Mouse (Mus musculus) MEL (cell line): ENCODE results near the gene Col4a4. TPM values are rescaled to one million over a fixed set of nuclear protein-coding genes. Genes with fewer than 3 reads are reported as not detected.

ENCODE experiments used
- DNase-seq: peaks from one replicate; pipeline ENCODE4 v3.0.0; 2011; ENCODE audit warnings: low read depth, low spot score
- H3K27ac ChIP-seq: 2 replicates; pipeline ENCODE4 v1.5.1; 2012; ENCODE audit warnings: low read depth, mild to moderate bottlenecking, control low read depth, low read length, moderate library complexity; ENCODE audit not compliant: control insufficient read depth
- H3K27me3 ChIP-seq, 2 experiments: fragments of 150-350 bp in 1 of 2; sonication (generic) in 1 of 2; 2 replicates each; pipeline ENCODE4 v1.6.1; 2012; ENCODE audit warnings: low read length in 2 of 2, mild to moderate bottlenecking in 2 of 2, improper control_type of control experiment in 1 of 2, moderate library complexity in 1 of 2; ENCODE audit not compliant: insufficient read depth in 2 of 2, control insufficient read depth in 1 of 2
- H3K36me3 ChIP-seq, 2 experiments: 2 replicates each; pipeline ENCODE4 v1.6.1; 2012 to 2014; ENCODE audit warnings: low read length in 2 of 2, improper control_type of control experiment in 1 of 2, inconsistent platforms in 1 of 2, mild to moderate bottlenecking in 1 of 2; ENCODE audit not compliant: insufficient read depth in 2 of 2, control insufficient read depth in 1 of 2
- H3K4me1 ChIP-seq, 2 experiments: fragments of 150-350 bp in 1 of 2; sonication (generic) in 1 of 2; 2 replicates each; pipeline ENCODE4 v1.6.1; 2012; ENCODE audit warnings: low read length in 2 of 2, improper control_type of control experiment in 1 of 2, mild to moderate bottlenecking in 1 of 2; ENCODE audit not compliant: insufficient read depth in 2 of 2, control insufficient read depth in 1 of 2
- H3K4me3 ChIP-seq, 2 experiments: fragments of 150-350 bp in 1 of 2; sonication (generic) in 1 of 2; 2 replicates each; pipeline ENCODE4 v1.5.1; 2012; ENCODE audit warnings: low read depth in 2 of 2, low read length in 2 of 2, mild to moderate bottlenecking in 2 of 2, moderate library complexity in 2 of 2, control low read depth in 1 of 2, improper control_type of control experiment in 1 of 2; ENCODE audit not compliant: control insufficient read depth in 1 of 2, insufficient read depth in 1 of 2
- H3K79me2 ChIP-seq: 2 replicates; pipeline ENCODE4 v1.6.1; 2012; ENCODE audit warnings: mild to moderate bottlenecking, low read length, moderate library complexity; ENCODE audit not compliant: control insufficient read depth, poor library complexity, insufficient read depth
- H3K9ac ChIP-seq: 2 replicates; pipeline ENCODE4 v1.6.1; 2012; ENCODE audit warnings: low read depth, mild to moderate bottlenecking, control low read depth, low read length, moderate library complexity; ENCODE audit not compliant: control insufficient read depth, poor library complexity, severe bottlenecking
- H3K9me3 ChIP-seq: fragments of 150-350 bp; sonication (generic); replicated peaks from 2 replicates; pipeline ENCODE4 v1.6.1; 2012; ENCODE audit warnings: mild to moderate bottlenecking, low read length, improper control_type of control experiment, moderate library complexity; ENCODE audit not compliant: insufficient read depth
- BHLHE40 ChIP-seq: IDR thresholded peaks from 2 replicates; pipeline ENCODE4 v1.6.1; 2012; ENCODE audit warnings: low read depth, mild to moderate bottlenecking, inconsistent platforms, low read length, improper control_type of control experiment, borderline replicate concordance
- CHD1 ChIP-seq: IDR thresholded peaks from 2 replicates; pipeline ENCODE4 v1.6.1; 2012; ENCODE audit warnings: low read depth, mild to moderate bottlenecking, inconsistent platforms, low read length, improper control_type of control experiment
- CHD2 ChIP-seq: IDR thresholded peaks from 2 replicates; pipeline ENCODE4 v1.6.1; 2011; ENCODE audit warnings: low read length, improper control_type of control experiment
- CTCF ChIP-seq, 3 experiments: IDR thresholded peaks in 2 of 3; conservative IDR thresholded peaks in 1 of 3; 2 replicates each; pipeline ENCODE4 v1.5.1; 2011 to 2012; ENCODE audit warnings: low read length in 3 of 3, low read depth in 2 of 3, mild to moderate bottlenecking in 2 of 3, improper control_type of control experiment in 1 of 3, inconsistent platforms in 1 of 3, mixed read lengths in 1 of 3, moderate library complexity in 1 of 3; ENCODE audit not compliant: control insufficient read depth in 1 of 3, insufficient read depth in 1 of 3, poor library complexity in 1 of 3, severe bottlenecking in 1 of 3
- ELF1 ChIP-seq: IDR thresholded peaks from 2 replicates; pipeline ENCODE4 v1.6.1; 2014; ENCODE audit warnings: low read depth, mild to moderate bottlenecking, inconsistent platforms, low read length, improper control_type of control experiment, moderate library complexity
- EP300 ChIP-seq, 2 experiments: IDR thresholded peaks; 2 replicates each; pipeline ENCODE4 v1.6.1; 2011; ENCODE audit warnings: improper control_type of control experiment in 2 of 2, low read length in 2 of 2, low read depth in 1 of 2, mild to moderate bottlenecking in 1 of 2
- ETS1 ChIP-seq: IDR thresholded peaks from 2 replicates; pipeline ENCODE4 v1.6.1; 2012; ENCODE audit warnings: low read depth, mild to moderate bottlenecking, inconsistent platforms, low read length, improper control_type of control experiment, moderate library complexity
- HCFC1 ChIP-seq: IDR thresholded peaks from 2 replicates; pipeline ENCODE4 v1.6.1; 2012; ENCODE audit warnings: low read depth, mild to moderate bottlenecking, inconsistent platforms, low read length, improper control_type of control experiment, moderate library complexity
- JUND ChIP-seq: IDR thresholded peaks from 2 replicates; pipeline ENCODE4 v1.6.1; 2011; ENCODE audit warnings: low read depth, mild to moderate bottlenecking, improper control_type of control experiment, low read length
- KAT2A ChIP-seq: conservative IDR thresholded peaks from 2 replicates; pipeline ENCODE4 v1.6.1; 2012; ENCODE audit warnings: low read depth, low read length, improper control_type of control experiment, inconsistent platforms
- MAFK ChIP-seq: IDR thresholded peaks from 2 replicates; pipeline ENCODE4 v1.6.1; 2011; ENCODE audit warnings: low read depth, mild to moderate bottlenecking, low read length, improper control_type of control experiment, borderline replicate concordance
- MAZ ChIP-seq: IDR thresholded peaks from 2 replicates; pipeline ENCODE4 v1.6.1; 2012; ENCODE audit warnings: low read depth, mild to moderate bottlenecking, inconsistent platforms, low read length, improper control_type of control experiment
- MEF2A ChIP-seq: IDR thresholded peaks from 2 replicates; pipeline ENCODE4 v1.6.1; 2014; ENCODE audit warnings: low read depth, mild to moderate bottlenecking, inconsistent platforms, low read length, improper control_type of control experiment; ENCODE audit not compliant: poor library complexity, insufficient replicate concordance, severe bottlenecking; ENCODE audit errors: extremely low read depth
- MYB ChIP-seq: IDR thresholded peaks from 2 replicates; pipeline ENCODE4 v1.6.1; 2011; ENCODE audit warnings: mild to moderate bottlenecking, low read depth, low read length, improper control_type of control experiment
- MYC ChIP-seq: IDR thresholded peaks from 2 replicates; pipeline ENCODE4 v1.6.1; 2011; ENCODE audit warnings: low read depth, mild to moderate bottlenecking, low read length, improper control_type of control experiment, moderate library complexity
- NELFE ChIP-seq: IDR thresholded peaks from 2 replicates; pipeline ENCODE4 v1.6.1; 2011; ENCODE audit warnings: low read depth, low read length, improper control_type of control experiment
- NRF1 ChIP-seq: IDR thresholded peaks from 2 replicates; pipeline ENCODE4 v1.6.1; 2014; ENCODE audit warnings: low read depth, mild to moderate bottlenecking, inconsistent platforms, low read length, improper control_type of control experiment, moderate library complexity; ENCODE audit not compliant: poor library complexity, insufficient read depth, severe bottlenecking
- POLR2A ChIP-seq, 2 experiments: IDR thresholded peaks; 2 replicates each; pipeline ENCODE4 v1.6.1; 2011 to 2012; ENCODE audit warnings: low read length in 2 of 2, mild to moderate bottlenecking in 2 of 2, control low read depth in 1 of 2, improper control_type of control experiment in 1 of 2, low read depth in 1 of 2, moderate library complexity in 1 of 2; ENCODE audit not compliant: control insufficient read depth in 1 of 2, insufficient read depth in 1 of 2, poor library complexity in 1 of 2
- RAD21 ChIP-seq: IDR thresholded peaks from 2 replicates; pipeline ENCODE4 v1.6.1; 2011; ENCODE audit warnings: mild to moderate bottlenecking, low read depth, low read length, improper control_type of control experiment
- RCOR1 ChIP-seq: IDR thresholded peaks from 2 replicates; pipeline ENCODE4 v1.6.1; 2012; ENCODE audit warnings: low read depth, mild to moderate bottlenecking, inconsistent platforms, low read length, improper control_type of control experiment
- TCF12 ChIP-seq: IDR thresholded peaks from 2 replicates; pipeline ENCODE4 v1.6.1; 2014; ENCODE audit warnings: low read depth, mild to moderate bottlenecking, inconsistent platforms, low read length, improper control_type of control experiment, moderate library complexity
- UBTF ChIP-seq: IDR thresholded peaks from 2 replicates; pipeline ENCODE4 v1.6.1; 2012; ENCODE audit warnings: low read depth, mild to moderate bottlenecking, inconsistent platforms, low read length, improper control_type of control experiment, moderate library complexity, borderline replicate concordance; ENCODE audit not compliant: insufficient read depth
- USF2 ChIP-seq, 2 experiments: IDR thresholded peaks; 2 replicates each; pipeline ENCODE4 v1.6.1; 2011 to 2012; ENCODE audit warnings: improper control_type of control experiment in 2 of 2, low read length in 2 of 2, borderline replicate concordance in 1 of 2, inconsistent platforms in 1 of 2, low read depth in 1 of 2, mild to moderate bottlenecking in 1 of 2; ENCODE audit not compliant: insufficient read depth in 1 of 2
- ZC3H11A ChIP-seq: IDR thresholded peaks from 2 replicates; pipeline ENCODE4 v1.6.1; 2012; ENCODE audit warnings: low read depth, mild to moderate bottlenecking, inconsistent platforms, low read length, improper control_type of control experiment
- ZMIZ1 ChIP-seq: IDR thresholded peaks from 2 replicates; pipeline ENCODE4 v1.6.1; 2012; ENCODE audit warnings: low read depth, mild to moderate bottlenecking, inconsistent platforms, low read length, improper control_type of control experiment, moderate library complexity
- polyA plus RNA-seq, 2 experiments: library from polyadenylated mRNA; stranded (reverse) in 1 of 2; unstranded in 1 of 2; fragments of >175 nt in 1 of 2; fragments of >200 nt in 1 of 2; gene quantifications; 2 replicates each; pipeline versions ENCODE4 v1.2.1 to v1.2.4; 2012; ENCODE audit warnings: low replicate concordance in 2 of 2, low read depth in 1 of 2; ENCODE audit not compliant: insufficient read length in 2 of 2, insufficient read depth in 1 of 2, missing spikeins in 1 of 2
- total RNA-seq: library from RNA; depleted of rRNA; stranded (reverse); fragments of 300-350 nt; gene quantifications from 2 replicates; pipeline ENCODE4 v1.2.3, GENCODE M21; 2012

The Col4a4 gene
- total and polyA plus RNA-seq, 3 experiments: 0.03 TPM; not detected in 2

DNA sequence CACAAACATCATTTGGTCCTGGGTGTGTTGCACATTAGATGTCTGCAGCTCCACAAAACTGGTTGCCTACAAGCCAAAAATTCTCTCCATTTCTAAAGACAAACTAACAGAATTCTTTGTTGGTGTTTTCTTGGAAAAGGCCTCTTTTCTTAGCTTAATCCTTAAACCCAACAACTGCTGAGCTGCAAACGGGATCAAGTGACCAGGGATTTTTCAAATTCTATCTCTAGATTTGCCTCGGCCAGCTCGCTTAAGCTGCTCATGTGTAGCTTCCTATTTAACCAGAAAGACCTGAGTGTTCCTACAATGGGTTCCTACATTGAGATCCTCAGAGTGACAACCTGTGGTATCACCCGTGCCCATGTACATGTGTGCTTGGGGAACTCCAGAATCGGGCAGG, 33.3 kb upstream of the Col4a4 start:
- Histone ChIP-seq H3K27ac (no peak overlapping the region), H3K36me3 (peaks cover 0 to 7% of the 10 kb centered on the region in 2 experiments; a peak in 2 of 4 replicates), H3K9me3 (no peaks in the 10 kb centered on the region), H3K79me2 (no peaks in the 10 kb centered on the region)
- no peak for DNase-seq
- TF ChIP-seq MEF2A: no peak
- TF ChIP-seq EP300 (IDR thresholded peaks at IDR 0.05; ENCODE audit: low read depth in 1 of 2, low read length in 2 of 2): no peak
- no peak for TF ChIP-seq NELFE
- TF ChIP-seq, all 39 proteins: peak for 0
- Histone ChIP-seq H3K27me3 (peaks cover 12 to 21% of the 10 kb centered on the region in 2 experiments), H3K4me3 (no peak overlapping the region), H3K9ac (no peak overlapping the region), H3K4me1 (peaks cover 4 to 6% of the 10 kb centered on the region in 2 experiments; a peak in 3 of 4 replicates)

DNA sequence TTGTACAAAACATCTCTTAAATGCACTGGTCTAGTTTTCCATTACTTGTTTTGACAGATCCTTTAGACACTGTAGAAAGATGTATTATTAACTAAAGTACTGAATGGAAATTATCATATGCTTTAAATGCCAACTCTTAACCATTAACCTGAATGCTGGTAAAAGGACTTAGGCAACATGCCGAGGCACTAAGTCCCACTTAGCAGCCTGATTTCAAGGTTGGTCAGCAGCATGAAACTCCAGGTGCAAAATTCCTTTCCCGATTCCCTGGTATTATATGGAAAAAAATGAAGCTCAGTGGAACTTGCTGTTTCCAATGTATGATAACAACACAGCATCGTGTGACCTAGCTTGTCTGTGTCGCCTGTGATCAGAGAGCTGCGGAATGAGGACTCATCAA, 31.9 kb upstream of the Col4a4 start:
- TF ChIP-seq HCFC1 (no peak), CHD2 (no peak), ZMIZ1 (no peak), ZC3H11A (no peak), MAZ (no peak), ELF1 (no peak), EP300 (IDR thresholded peaks at IDR 0.05; ENCODE audit: low read depth in 1 of 2, low read length in 2 of 2) (no peak), CHD1 (no peak)
- Histone ChIP-seq H3K27me3 (peaks cover 12 to 22% of the 10 kb centered on the region in 2 experiments), H3K36me3 (no peaks in the 10 kb centered on the region), H3K27ac (no peak overlapping the region), H3K4me1 (no peaks in the 10 kb centered on the region), H3K79me2 (no peaks in the 10 kb centered on the region), H3K4me3 (no peak overlapping the region), H3K9ac (no peak overlapping the region), H3K9me3 (no peaks in the 10 kb centered on the region)
- DNase-seq: no peak

DNA sequence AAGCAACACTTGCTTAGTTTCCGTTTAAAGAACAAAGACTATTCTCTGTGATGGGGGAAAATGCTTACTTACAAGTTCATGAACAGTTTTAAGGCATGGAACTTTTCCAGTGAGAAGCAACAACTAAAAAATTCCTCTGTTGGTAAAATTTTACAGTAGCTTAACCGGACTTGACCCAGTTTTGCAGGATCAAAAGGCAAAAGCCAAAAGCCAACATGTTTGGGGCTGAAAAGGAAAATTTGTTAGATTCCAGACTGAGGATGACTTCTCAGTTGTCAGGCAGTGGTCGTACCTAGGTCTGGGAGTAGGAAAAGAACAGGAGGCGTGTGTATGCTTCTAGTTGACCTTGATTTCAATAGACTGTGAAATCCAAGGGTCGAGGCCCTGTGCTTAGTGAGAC, 31.4 kb upstream of the Col4a4 start:
- no peaks in the 10 kb centered on the region for H3K36me3 ChIP-seq
- H3K9ac ChIP-seq: no peak overlapping the region
- H3K27ac ChIP-seq: no peak overlapping the region
- TF ChIP-seq HCFC1: no peak
- TF ChIP-seq POLR2A (IDR thresholded peaks at IDR 0.05; ENCODE audit: control insufficient read depth in 1 of 2, insufficient read depth in 1 of 2, low read depth in 1 of 2, low read length in 2 of 2, poor library complexity in 1 of 2): no peak
- no peak for TF ChIP-seq RAD21
- TF ChIP-seq USF2 (IDR thresholded peaks at IDR 0.05; ENCODE audit: borderline replicate concordance in 1 of 2, insufficient read depth in 1 of 2, low read depth in 1 of 2, low read length in 2 of 2): no peak
- TF ChIP-seq CHD2: no peak
- TF ChIP-seq RCOR1: no peak
- TF ChIP-seq MYB: no peak
- no peak for TF ChIP-seq KAT2A
- no peak for TF ChIP-seq EP300 (IDR thresholded peaks at IDR 0.05; ENCODE audit: low read depth in 1 of 2, low read length in 2 of 2)
- no peak for TF ChIP-seq ETS1
- no peak for TF ChIP-seq BHLHE40
- no peak for TF ChIP-seq NRF1
- no peak for TF ChIP-seq MAFK
- no peak for TF ChIP-seq MEF2A
- no peak for TF ChIP-seq MYC
- no peak for TF ChIP-seq CTCF (IDR thresholded peaks at IDR 0.05 in 2 of 3, conservative IDR thresholded peaks at IDR 0.05 in 1 of 3; ENCODE audit: control insufficient read depth in 1 of 3, insufficient read depth in 1 of 3, low read depth in 2 of 3, low read length in 3 of 3, poor library complexity in 1 of 3, severe bottlenecking in 1 of 3)
- TF ChIP-seq JUND: no peak
- no peak for TF ChIP-seq TCF12
- no peak for TF ChIP-seq UBTF
- TF ChIP-seq CHD1: no peak
- no peaks in the 10 kb centered on the region for H3K79me2 ChIP-seq
- no peaks in the 10 kb centered on the region for H3K9me3 ChIP-seq
- no peak for DNase-seq
- H3K4me1 ChIP-seq: no peaks in the 10 kb centered on the region
- H3K4me3 ChIP-seq: no peak overlapping the region
- peaks cover 12 to 27% of the 10 kb centered on the region in 2 experiments for H3K27me3 ChIP-seq
